Mouse (Mus musculus) cortical plate, adult 2 months (tissue): ENCODE results near the gene Pqbp1.
"Not testable (repeated sequence)": the region's sequence is repeated elsewhere in the genome, so short reads cannot be mapped to it uniquely, and the experiment has no call there.

Experiments used
- CTCF ChIP-seq: fragments of 200-500 bp; IDR thresholded peaks from 2 replicates; pipeline ENCODE4 v1.5.1; 2011; ENCODE audit warnings: mild to moderate bottlenecking, control low read depth, low read length; ENCODE audit not compliant: insufficient read depth; ENCODE audit errors: extremely low read depth
- POLR2A ChIP-seq: fragments of 200-500 bp; IDR thresholded peaks from 2 replicates; pipeline ENCODE4 v1.6.1; 2011; ENCODE audit warnings: mild to moderate bottlenecking, low read length, control low read depth; ENCODE audit not compliant: insufficient read depth; ENCODE audit errors: extremely low read depth

DNA sequence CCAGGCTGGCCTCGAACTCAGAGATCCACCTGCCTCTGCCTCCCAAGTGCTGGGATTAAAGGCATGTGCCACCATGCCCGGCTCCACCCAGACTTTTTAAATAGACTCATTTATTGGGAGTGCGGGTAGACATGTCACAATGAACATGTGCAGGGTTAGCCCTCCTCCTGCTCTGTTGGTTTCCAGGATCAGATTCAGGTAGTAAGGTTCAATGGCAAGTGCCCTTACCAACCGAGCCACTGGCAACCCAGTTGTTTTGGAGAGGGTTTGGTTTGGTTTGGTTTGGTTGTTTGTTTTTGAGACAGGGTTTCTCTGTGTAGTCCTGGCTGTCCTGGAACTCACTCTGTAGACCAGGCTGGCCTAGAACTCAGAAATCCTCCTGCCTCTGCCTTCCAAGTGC is 10.2 kb upstream of the Pqbp1 start, which contains the start of gene Gm10490:
- not testable (repeated sequence) for TF ChIP-seq POLR2A, CTCF
